Mouse (Mus musculus) common myeloid progenitor, adult 5-6 weeks (primary cell): Measurements from ENCODE around the gene Ubap1. TPM values are rescaled to one million over a fixed set of nuclear protein-coding genes. Genes with fewer than 3 reads are reported as not detected.

ENCODE experiments used
- ATAC-seq: replicated peaks from 2 replicates; pipeline ENCODE4 v1.8.0; 2016; ENCODE audit warnings: low read depth, mild to moderate bottlenecking, moderate TSS enrichment, inconsistent platforms; ENCODE audit not compliant: poor library complexity, severe bottlenecking
- total RNA-seq: library from RNA; stranded (forward); fragments of 200-1000, 187-1606 nt; gene quantifications from 2 replicates; pipeline ENCODE4 v1.2.3, GENCODE M21; 2017

Ubap1 gene
- total RNA-seq, 1 experiment from 2014 or later, result 44.8 TPM

- ATAC-seq, result no peak
Measured at GRCm38 (mm10) chr4:41401573-41401972, 52.8 kb downstream of the Ubap1 start.

DNA sequence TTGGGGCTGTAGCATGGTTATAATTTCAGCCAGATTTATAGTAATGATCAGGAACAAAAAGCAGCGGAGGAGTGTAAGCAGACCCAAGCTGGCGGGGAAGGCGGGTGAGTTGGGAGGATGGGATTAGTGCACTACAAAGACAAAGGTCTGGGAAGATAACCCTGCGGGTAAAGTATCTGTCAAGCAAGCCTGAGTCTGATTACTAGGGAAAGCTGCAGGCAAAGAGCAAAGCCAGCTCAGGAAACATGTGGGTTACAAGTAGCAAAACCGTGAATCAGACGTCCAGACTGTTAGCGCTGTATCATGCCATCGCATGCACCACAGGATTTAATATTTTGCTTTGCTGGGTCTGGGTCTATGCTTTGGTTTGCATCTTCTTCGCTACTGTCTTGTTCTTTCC lies 57.8 kb downstream of the Ubap1 start:
- no peak for ATAC-seq

GRCm38 (mm10) chr4:41407353-41407752 lies 58.6 kb downstream of the Ubap1 start:
- ATAC-seq, result no peak

DNA sequence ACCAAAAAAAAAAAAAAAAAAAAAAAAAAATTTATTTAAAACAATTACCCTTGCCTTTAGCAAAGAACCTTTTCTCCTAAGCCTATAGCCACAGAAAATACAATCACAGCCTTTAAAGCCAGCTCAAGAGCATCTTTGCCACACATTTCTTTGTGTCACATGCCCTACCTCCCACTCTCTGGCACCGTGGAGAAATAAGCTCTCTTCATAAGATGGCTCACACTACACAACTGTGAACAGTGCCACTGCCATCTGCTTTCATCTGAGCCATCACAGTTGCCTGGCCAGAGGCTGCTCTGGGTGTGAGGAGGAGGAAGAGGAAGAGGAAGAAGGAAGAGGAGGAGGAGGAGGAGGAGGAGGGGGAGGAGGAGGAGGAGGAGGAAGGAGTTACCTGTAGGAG lies 60.5 kb downstream of the Ubap1 start:
- ATAC-seq, result no peak

DNA sequence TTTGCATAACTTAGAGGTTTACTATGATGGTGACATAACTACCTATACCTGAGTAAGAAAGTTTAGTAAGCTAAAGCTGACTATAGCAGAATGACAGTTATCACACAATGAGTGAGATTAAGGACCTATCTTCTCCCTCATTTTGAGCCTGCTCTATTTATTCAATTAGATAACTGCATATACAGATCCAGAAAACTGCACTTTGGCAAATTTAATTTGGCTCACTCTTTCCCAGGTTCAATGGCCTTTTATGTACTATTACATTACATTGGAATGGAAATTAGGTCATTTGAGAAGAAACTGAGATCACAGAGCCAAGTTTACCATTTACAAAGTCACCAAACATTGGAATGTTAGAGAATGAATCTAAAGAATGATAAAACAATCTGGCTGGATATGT lies 68.2 kb downstream of the Ubap1 start:
- no peak for ATAC-seq

DNA sequence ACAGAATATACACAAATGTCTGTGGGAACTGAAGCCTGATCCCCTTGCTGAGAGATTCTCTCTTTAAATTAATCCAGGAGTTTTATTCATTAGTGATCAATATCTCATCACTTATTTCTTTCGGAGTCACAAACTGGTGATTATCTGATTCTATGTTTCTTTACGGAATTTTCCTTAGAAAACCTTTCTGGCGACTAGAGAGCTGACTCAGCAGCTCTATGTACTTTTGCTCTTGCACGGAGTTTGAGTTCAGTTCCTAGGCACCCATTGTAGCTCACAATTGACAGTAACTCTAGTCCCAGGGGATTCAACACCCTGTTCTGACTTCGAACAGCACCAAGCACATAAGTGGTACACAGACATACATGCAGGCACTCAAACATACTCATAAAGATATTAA lies 90.1 kb downstream of the Ubap1 start:
- ATAC-seq, result no peak

Other genes starting within 250 kb of the Ubap1 start
- gene Nol6, start 224.5 kb upstream of the Ubap1 start, total RNA-seq, result 19.7 and 33.3 TPM in 2 replicates
- gene Ube2r2, start 213.3 kb upstream of the Ubap1 start, total RNA-seq, result 34.3 and 36.5 TPM in 2 replicates
- gene Ubap2, start 73.9 kb upstream of the Ubap1 start, total RNA-seq, result 33.4 and 39.6 TPM in 2 replicates
- 30.6 and 37.8 TPM in 2 replicates for gene Dcaf12, start 34.1 kb upstream of the Ubap1 start, total RNA-seq
- 10.0 and 22.2 TPM in 2 replicates for gene Kif24, start 115.9 kb downstream of the Ubap1 start, total RNA-seq
- 21.6 and 32.4 TPM in 2 replicates for gene Nudt2, start 116.2 kb downstream of the Ubap1 start, total RNA-seq
- gene AI464131, start 154.1 kb downstream of the Ubap1 start, total RNA-seq, result 0.09 TPM in 1 of 2 replicates, not detected in the other
- 0.58 TPM in 1 of 2 replicates, not detected in the other for gene 1110017D15Rik, start 168.3 kb downstream of the Ubap1 start, total RNA-seq
- 0.64 and 3.2 TPM in 2 replicates for gene Fam219a, start 220.5 kb downstream of the Ubap1 start, total RNA-seq
- not detected in 2 replicates for gene Dnaic1, start 220.8 kb downstream of the Ubap1 start, total RNA-seq